Mouse (Mus musculus): ENCODE data around the gene Gm9048. TPM values are rescaled to one million over a fixed set of nuclear protein-coding genes. Genes with fewer than 3 reads are reported as not detected.
"Not testable (repeated sequence)": the region's sequence is repeated elsewhere in the genome, so short reads cannot be mapped to it uniquely, and the experiment has no call there.

The Gm9048 gene
- polyA plus RNA-seq (2015; fragmentation: Nextera tagmentation; extraction: Ambion mirVana), result not detected in 2 replicates

- H3K9ac ChIP-seq; H3K4me3 ChIP-seq; H3K36me3 ChIP-seq; H3K4me1 ChIP-seq (replicated peaks); H3K27ac ChIP-seq (replicated peaks); ATAC-seq (ENCODE audit: low read depth); H3K4me2 ChIP-seq; H3K27me3 ChIP-seq; H3K9me3 ChIP-seq: not testable (repeated sequence)
- 91% methylated on average over 1 of the region's 14 CpGs for WGBS
Observed at GRCm38 (mm10) chr10:118348579-118348978, at the start of gene Gm9048. Gene Gm9048 (minus strand): TSS chr10:118348679.

- Histone ChIP-seq H3K9ac (peak overlapping the region; percentile 60; the same call in 1 of the 2 replicates), H3K4me3 (0 out of 2 replicates have a peak overlapping the region, but pooled peaks have one; percentile 15), H3K4me2 (peak overlapping the region; percentile 49), H3K36me3 (no peaks in the 10 kb centered on the region), H3K9me3 (peaks cover 4% of the 10 kb centered on the region; the same call in 1 of the 2 replicates), H3K4me1 (replicated peaks) (no peaks in the 10 kb centered on the region), H3K27ac (replicated peaks) (no peak overlapping the region), H3K27me3 (no peaks in the 10 kb centered on the region)
- 8% methylated on average over 10 of the region's 10 CpGs for WGBS
- peak; percentile 86 for ATAC-seq (ENCODE audit: low read depth)
Observed at GRCm38 (mm10) chr10:118370443-118370842, 22.0 kb upstream of the Gm9048 start.

GRCm38 (mm10) chr10:118369518-118369917 is 21.0 kb upstream of the Gm9048 start:
- H3K27ac ChIP-seq (replicated peaks), result no peak overlapping the region
- H3K36me3 ChIP-seq, result no peaks in the 10 kb centered on the region
- no peak for ATAC-seq (ENCODE audit: low read depth)
- no peaks in the 10 kb centered on the region for H3K27me3 ChIP-seq
- H3K9me3 ChIP-seq, result peaks cover 4% of the 10 kb centered on the region; the same call in 1 of the 2 replicates
- H3K4me1 ChIP-seq (replicated peaks), result no peaks in the 10 kb centered on the region
- H3K4me2 ChIP-seq, result no peak overlapping the region
- no peak overlapping the region for H3K9ac ChIP-seq
- WGBS, result 85% methylated on average over 9 of the region's 9 CpGs
- H3K4me3 ChIP-seq, result no peak overlapping the region

- H3K4me2 ChIP-seq; H3K4me1 ChIP-seq (replicated peaks); H3K9me3 ChIP-seq; H3K27me3 ChIP-seq; H3K27ac ChIP-seq (replicated peaks); H3K4me3 ChIP-seq; H3K9ac ChIP-seq; H3K36me3 ChIP-seq; ATAC-seq (ENCODE audit: low read depth): not testable (repeated sequence)
- WGBS, result no CpG with 5 or more reads among the region's 11 CpGs
Observed at GRCm38 (mm10) chr10:118354005-118354404, 5.5 kb upstream of the Gm9048 start, which contains the start of gene Gm9049. Gene Gm9049 (minus strand): TSS chr10:118354105.

- no CpG with 5 or more reads among the region's 14 CpGs for WGBS
- H3K4me1 ChIP-seq (replicated peaks); H3K9me3 ChIP-seq; H3K9ac ChIP-seq; H3K27me3 ChIP-seq; ATAC-seq (ENCODE audit: low read depth); H3K36me3 ChIP-seq; H3K27ac ChIP-seq (replicated peaks); H3K4me3 ChIP-seq; H3K4me2 ChIP-seq: not testable (repeated sequence)
Observed at GRCm38 (mm10) chr10:118343155-118343554, 5.3 kb downstream of the Gm9048 start, which contains the start of gene Gm9046. Gene Gm9046 (minus strand): TSS chr10:118343255.

- not testable (repeated sequence) for H3K4me1 ChIP-seq (replicated peaks); H3K9me3 ChIP-seq; H3K4me3 ChIP-seq; H3K9ac ChIP-seq; H3K36me3 ChIP-seq; ATAC-seq (ENCODE audit: low read depth); H3K27me3 ChIP-seq; H3K27ac ChIP-seq (replicated peaks); H3K4me2 ChIP-seq
- no CpG with 5 or more reads among the region's 14 CpGs for WGBS
Observed at GRCm38 (mm10) chr10:118337731-118338130, 10.7 kb downstream of the Gm9048 start, which contains the start of gene Gm9045. Gene Gm9045 (minus strand): TSS chr10:118337831.

- not testable (repeated sequence) for H3K9ac ChIP-seq; ATAC-seq (ENCODE audit: low read depth); H3K27me3 ChIP-seq; H3K4me3 ChIP-seq; H3K4me1 ChIP-seq (replicated peaks); H3K27ac ChIP-seq (replicated peaks); H3K9me3 ChIP-seq; H3K36me3 ChIP-seq; H3K4me2 ChIP-seq
- WGBS, result no CpG with 5 or more reads among the region's 14 CpGs
Observed at GRCm38 (mm10) chr10:118332308-118332707, 16.2 kb downstream of the Gm9048 start, which contains the start of gene Gm9044. Gene Gm9044 (minus strand): TSS chr10:118332408.

GRCm38 (mm10) chr10:118326869-118327268 is 21.6 kb downstream of the Gm9048 start, which contains the start of gene Gm9040:
Gene Gm9040 (minus strand): TSS chr10:118326969.
- no CpG with 5 or more reads among the region's 11 CpGs for WGBS
- not testable (repeated sequence) for H3K4me1 ChIP-seq (replicated peaks); H3K36me3 ChIP-seq; H3K4me2 ChIP-seq; H3K4me3 ChIP-seq; ATAC-seq (ENCODE audit: low read depth); H3K9ac ChIP-seq; H3K9me3 ChIP-seq; H3K27ac ChIP-seq (replicated peaks); H3K27me3 ChIP-seq

GRCm38 (mm10) chr10:118319024-118319423 is 29.5 kb downstream of the Gm9048 start:
- ATAC-seq (ENCODE audit: low read depth), result no peak
- Histone ChIP-seq H3K27ac (replicated peaks) (no peak overlapping the region), H3K36me3 (no peaks in the 10 kb centered on the region), H3K4me3 (no peak overlapping the region), H3K4me1 (replicated peaks) (no peaks in the 10 kb centered on the region), H3K4me2 (no peak overlapping the region), H3K9ac (no peak overlapping the region), H3K9me3 (no peaks in the 10 kb centered on the region), H3K27me3 (no peaks in the 10 kb centered on the region)
- WGBS, result 83% methylated on average over 8 of the region's 8 CpGs

GRCm38 (mm10) chr10:118302133-118302532 is 46.3 kb downstream of the Gm9048 start:
- not testable (repeated sequence) for H3K4me1 ChIP-seq (replicated peaks); H3K4me2 ChIP-seq; H3K9me3 ChIP-seq; H3K36me3 ChIP-seq; ATAC-seq (ENCODE audit: low read depth); H3K27me3 ChIP-seq; H3K4me3 ChIP-seq; H3K27ac ChIP-seq (replicated peaks); H3K9ac ChIP-seq
- WGBS, result 45% methylated on average over 2 of the region's 2 CpGs

Other genes with a start within 250 kb of the Gm9048 start
- gene Mdm1, start 206.9 kb downstream of the Gm9048 start, polyA plus RNA-seq (2015; fragmentation: Nextera tagmentation; extraction: Ambion mirVana), result 28.8 and 32.2 TPM in 2 replicates
- gene Il22, start 143.7 kb downstream of the Gm9048 start, polyA plus RNA-seq (2015; fragmentation: Nextera tagmentation; extraction: Ambion mirVana), result not detected in 2 replicates
- 0.26 and 0.35 TPM in 2 replicates for gene Gm32717, start 107.9 kb downstream of the Gm9048 start, polyA plus RNA-seq (2015; fragmentation: Nextera tagmentation; extraction: Ambion mirVana)
- gene Gm32802, start 90.0 kb downstream of the Gm9048 start, polyA plus RNA-seq (2015; fragmentation: Nextera tagmentation; extraction: Ambion mirVana), result 0.26 and 0.35 TPM in 2 replicates
- gene Iltifb, start 53.6 kb downstream of the Gm9048 start, polyA plus RNA-seq (2015; fragmentation: Nextera tagmentation; extraction: Ambion mirVana), result not detected in 2 replicates
- not detected in 2 replicates for gene Gm9040, start 21.7 kb downstream of the Gm9048 start, polyA plus RNA-seq (2015; fragmentation: Nextera tagmentation; extraction: Ambion mirVana)
- not detected in 2 replicates for gene Gm9044, start 16.3 kb downstream of the Gm9048 start, polyA plus RNA-seq (2015; fragmentation: Nextera tagmentation; extraction: Ambion mirVana)
- gene Gm9045, start 10.8 kb downstream of the Gm9048 start, polyA plus RNA-seq (2015; fragmentation: Nextera tagmentation; extraction: Ambion mirVana), result not detected in 2 replicates
- gene Gm9046, start 5.4 kb downstream of the Gm9048 start, polyA plus RNA-seq (2015; fragmentation: Nextera tagmentation; extraction: Ambion mirVana), result not detected in 2 replicates
- not detected in 2 replicates for gene Gm9049, start 5.4 kb upstream of the Gm9048 start, polyA plus RNA-seq (2015; fragmentation: Nextera tagmentation; extraction: Ambion mirVana)
- gene Ifng, start 92.4 kb upstream of the Gm9048 start, polyA plus RNA-seq (2015; fragmentation: Nextera tagmentation; extraction: Ambion mirVana), result not detected in 2 replicates

Data from neural tube, embryonic 13.5 days (tissue).